Mouse (Mus musculus) naive thymus-derived CD4-positive, alpha-beta T cell, adult 2 months (primary cell): Measurements from ENCODE around the gene Armc10.
A peak's percentile ranks its signal among the peaks of the same experiment; 100 is the strongest.
"Not testable (repeated sequence)": the region's sequence is repeated elsewhere in the genome, so short reads cannot be mapped to it uniquely, and the experiment has no call there.

ENCODE experiments used
- DNase-seq: peaks from one replicate; pipeline ENCODE4 v3.0.0-alpha.2; 2011; ENCODE audit warnings: low read depth

The Armc10 gene

DNA sequence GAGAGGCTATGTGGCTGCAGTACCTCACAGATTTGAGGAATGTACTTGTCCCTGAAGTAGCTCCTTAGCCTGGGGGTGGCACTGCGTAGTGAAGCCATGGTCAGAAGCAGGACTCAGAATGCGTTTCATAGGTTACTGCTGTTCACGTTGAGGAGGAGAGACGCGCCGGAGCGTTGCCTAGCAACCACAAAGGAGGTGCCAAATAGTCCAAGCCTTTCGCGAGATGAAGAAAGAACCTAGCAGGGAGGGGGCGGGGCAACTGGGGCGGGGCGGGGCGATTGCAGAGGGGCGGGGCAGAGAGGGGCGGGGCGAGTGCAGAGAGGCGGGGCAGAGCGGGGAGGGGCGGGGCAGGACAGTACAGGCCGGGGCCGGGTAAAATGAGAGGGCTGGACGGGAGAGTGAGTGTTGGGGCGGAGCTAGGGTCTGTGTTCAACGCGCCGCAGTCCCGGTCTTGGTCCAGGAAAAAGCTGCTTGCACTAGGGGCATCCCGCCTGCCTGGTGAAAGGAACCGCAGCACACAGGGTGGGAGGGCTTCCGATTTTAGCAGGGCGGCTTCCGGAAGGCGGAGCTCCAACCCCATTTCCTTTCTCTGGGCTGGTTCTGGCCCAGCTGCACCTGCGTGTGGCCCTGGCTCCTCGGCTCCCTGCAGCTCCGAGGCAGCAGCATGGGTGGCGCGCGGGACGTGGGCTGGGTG is at the start of gene Armc10, which contains the start of gene Fbxl13:
Armc10 (plus strand) TSS at position 375 of the 694 bp plus-strand sequence.
Fbxl13 (minus strand) TSS at position 196 of the 694 bp plus-strand sequence.
- DNase-seq = peak; percentile 95

DNA sequence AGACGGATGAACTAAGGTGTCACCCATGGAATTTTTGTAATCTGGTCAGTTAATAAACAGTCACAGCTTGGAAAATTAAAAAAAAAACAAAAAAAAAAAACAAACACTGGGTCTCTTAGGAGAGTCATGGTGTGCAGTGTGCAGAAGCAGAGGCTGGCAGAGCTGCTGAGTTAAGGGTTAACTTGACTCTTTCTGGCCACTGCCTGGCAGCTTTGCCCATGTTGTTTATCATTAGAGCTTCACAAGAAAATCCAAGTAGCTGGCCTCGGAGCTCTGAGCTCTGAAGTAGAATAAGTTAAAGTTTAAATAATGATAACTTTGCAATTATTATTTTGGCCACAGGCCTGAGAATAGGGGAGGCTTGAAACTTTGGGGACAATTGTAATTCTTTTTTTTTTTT is 46.1 kb upstream of the Armc10 start:
- not testable (repeated sequence) for DNase-seq

DNA sequence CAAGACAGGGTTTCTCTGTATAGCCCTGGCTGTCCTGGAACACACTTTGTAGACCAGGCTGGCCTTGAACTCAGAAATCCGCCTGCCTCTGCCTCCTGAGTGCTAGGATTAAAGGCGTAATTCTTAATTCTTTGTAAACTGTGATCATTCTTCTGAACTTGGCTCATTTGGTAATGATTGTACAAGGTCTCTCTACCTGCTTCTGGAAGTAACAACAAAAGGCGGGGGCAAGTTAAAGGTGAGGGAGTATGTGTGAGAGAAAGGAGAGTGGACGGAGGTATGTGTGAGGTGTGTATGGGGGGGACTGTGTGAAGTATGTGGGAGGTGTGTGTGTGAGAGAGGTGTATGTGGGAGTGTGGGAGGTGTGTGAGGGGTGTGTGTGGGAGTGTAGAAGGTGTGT is 45.7 kb upstream of the Armc10 start:
- DNase-seq = no peak

DNA sequence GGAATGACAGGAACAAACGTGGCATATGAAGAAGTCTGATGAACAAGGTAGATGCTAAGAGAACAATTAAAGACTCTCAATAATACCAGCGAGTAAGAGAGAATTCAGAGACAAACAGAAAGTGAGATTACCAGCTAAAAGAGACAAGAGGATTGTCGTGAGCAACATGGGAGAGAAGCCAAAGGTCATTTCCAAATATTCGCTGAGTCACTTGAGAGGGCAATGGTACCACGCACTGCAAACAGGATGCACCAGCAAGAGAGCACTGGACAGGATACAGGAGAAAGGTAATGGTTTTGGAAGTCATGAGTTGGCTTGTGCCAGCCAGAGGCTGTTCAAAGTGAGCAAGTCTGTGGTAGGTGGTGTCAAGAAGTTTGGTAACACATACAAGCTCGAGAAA is 39.7 kb upstream of the Armc10 start:
- DNase-seq = no peak

DNA sequence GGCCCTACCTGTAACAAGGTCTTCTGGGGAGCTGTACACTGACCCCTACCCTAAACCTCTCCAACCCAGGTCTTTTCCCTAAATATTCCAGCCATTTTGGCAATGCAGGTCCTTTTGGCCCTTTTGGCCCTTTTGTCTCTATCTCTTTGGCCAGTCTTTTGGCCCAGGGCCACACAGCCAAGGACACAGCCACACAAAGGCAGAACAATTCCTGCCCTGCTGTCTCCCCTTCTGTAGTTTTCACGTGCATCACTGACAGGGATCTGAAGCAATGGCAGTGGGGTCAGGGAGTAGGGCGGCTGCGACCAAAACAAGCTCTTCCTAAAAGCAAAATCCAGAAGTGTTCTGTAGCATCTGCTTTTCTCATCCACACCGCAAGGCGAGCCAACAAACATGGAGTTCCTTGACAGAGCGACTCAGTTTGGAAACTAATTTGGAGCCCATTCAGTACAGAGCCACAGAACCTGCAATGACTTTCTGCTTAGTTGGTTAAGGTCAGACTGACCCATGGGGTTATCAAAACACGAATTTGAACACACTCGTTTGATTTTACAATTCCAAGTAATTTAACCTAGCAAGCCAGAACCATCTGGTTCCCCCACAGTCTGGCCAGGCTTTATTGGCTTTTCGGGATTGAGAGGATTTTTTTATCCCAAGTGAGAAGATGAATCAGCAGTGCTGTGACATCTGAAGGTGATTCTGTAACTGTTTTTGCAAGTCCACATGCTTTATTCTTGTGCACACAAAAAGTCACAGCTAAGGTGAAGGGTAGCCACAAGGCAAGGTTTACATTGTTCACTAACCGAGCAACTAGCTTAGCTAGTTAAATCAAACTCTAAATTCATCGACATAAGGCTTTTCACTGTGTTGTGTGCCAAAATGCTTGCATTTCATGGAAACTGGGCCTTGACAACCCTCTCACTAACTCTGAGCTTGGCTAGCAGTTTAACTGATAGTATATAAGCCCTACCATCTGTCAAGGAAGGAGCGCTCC is 37.0 kb upstream of the Armc10 start:
- no peak for DNase-seq

DNA sequence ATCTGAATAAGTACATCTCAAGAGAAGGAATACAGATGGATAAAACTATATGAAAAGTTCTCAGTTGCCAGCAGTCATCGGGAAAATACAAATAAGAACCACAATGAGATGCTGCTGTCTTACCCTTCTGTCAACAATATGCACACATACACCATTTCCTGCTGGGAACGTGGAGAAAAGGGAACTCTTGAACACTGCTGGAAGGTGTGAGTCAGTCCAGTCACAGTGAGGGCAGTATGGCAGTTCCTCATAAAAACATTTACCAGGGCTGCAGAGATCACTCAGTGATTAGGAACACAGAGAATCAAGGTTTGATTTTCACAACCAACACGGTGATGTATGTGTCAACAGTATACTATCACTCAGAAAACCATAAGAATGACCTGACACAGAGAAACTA is 34.6 kb upstream of the Armc10 start:
- DNase-seq = no peak

DNA sequence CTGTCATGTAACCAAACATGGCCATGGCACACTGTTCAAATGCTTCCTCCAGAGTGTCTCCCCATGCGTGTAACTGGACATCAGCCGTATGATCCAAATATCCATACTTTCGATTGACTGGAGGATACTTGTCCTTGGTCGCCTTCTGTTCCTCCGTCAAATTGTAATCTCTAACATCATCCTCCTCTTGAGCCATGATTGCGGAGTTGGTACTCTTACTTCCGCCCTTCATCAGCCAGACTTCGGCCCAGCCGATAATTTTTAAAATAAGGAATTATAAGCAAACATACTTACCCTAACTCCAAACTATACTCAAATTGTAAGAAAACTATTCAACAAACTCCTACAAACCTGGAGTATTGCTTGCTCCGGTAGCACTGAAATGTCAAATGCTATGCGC is 31.3 kb upstream of the Armc10 start:
- not testable (repeated sequence) for DNase-seq

DNA sequence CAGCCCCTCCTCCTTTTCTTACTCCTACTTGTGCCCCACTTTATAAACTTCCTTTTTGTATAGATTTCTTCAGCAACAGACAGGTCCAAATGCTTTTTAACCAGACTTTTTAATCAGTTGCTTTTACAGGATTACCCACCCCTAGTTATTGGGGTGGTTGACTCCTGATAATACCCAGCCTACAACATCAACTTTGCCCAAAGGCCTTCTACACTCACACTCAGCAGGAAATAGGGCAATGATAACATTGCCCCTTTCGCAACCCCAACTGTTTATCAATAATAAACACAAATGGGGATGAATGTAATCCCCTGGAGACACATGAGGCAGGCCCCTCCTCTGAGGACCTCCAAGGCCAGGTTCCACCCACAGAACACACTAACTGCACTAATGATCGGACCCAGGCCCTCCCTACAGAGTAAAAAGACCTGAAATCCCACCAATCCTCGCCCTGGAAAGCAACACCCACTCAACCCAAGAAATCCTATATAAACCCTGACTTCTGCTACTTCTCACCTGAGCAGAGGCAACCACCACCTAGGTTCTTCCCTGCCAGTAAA is 29.1 kb upstream of the Armc10 start:
- no peak for DNase-seq

DNA sequence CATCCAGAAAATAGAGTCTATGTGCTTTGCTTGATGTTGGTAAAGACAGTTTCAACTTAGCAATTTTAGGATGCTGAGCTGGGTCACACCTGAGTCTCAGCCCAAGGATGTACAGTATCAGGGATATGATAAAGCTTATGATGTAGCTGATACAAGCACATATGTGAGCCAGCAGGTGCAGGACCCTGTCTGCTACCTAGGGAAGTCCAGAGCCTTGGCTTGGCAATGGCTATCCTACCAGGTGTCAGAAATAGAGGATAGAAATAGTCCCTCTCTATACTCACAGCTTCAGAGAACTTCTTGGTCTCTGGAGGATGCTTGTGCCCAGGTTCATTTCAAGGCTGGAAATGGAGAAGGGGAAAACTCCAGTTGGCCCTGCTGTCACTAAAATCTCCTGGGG is 19.7 kb upstream of the Armc10 start:
- no peak for DNase-seq

DNA sequence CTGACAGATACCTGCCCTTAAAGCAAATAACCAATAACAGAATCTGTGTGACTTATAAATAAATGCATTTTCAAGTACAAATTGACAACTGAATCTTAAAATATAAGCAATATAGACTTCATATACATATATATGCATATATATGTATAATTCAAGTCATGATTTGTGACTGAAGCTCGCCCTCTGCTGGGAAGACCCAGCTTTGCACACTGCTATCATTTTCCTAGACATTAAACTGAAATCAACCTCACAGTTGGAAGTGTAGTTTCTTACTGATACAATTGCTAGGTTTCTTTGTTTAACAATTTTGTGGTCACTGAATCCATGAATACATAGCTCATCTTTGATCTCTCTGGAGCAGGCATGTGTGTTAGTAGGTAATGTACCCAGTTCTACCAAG is 4.7 kb upstream of the Armc10 start:
- DNase-seq = peak; percentile 78

DNA sequence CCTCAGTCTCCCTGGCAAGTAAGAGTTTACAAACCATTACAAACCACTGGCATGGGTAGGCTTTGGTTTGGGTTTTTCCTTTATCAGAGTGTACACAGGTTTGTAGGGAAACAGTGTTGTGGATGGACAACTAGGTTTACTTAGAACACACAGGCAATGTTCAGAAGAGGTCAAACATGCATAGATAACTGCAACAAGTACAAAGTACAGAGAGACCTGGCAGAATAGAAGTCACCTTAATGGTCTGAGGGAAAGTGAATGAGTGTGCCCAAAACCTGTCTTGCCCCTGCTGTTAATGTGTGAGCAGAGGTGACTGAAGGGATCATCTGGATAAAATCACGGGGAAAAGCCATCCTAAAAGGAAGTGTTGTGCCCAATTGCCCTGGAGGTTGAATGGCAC is 2.0 kb upstream of the Armc10 start:
- DNase-seq = no peak

DNA sequence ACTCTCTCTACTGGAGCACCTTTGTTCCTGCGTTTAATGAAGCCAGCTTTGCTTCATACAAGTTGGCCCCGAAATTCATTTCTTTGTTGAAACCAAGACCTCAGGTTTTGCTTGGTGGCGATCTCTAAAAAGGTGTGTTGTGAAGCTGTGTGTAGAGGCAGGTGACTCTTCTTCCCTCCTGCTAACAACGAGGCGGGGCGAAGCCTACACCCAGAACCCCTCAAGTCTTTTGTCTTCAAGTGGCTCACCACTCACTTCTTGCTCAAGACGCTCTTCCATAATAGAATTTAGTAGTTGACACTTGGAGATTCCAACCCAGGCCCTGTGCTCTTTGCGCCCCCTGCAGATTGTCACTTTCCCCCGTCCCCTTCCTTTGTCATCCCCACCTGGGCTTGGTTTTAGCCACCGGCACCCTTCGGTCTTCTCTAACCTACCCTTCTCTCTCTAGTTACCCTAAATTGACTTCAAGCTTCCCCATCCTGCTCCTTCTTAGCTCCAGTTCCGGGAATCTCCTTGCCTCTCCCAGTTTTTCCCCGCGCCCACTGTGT is 648 bp upstream of the Armc10 start:
- DNase-seq = no peak

DNA sequence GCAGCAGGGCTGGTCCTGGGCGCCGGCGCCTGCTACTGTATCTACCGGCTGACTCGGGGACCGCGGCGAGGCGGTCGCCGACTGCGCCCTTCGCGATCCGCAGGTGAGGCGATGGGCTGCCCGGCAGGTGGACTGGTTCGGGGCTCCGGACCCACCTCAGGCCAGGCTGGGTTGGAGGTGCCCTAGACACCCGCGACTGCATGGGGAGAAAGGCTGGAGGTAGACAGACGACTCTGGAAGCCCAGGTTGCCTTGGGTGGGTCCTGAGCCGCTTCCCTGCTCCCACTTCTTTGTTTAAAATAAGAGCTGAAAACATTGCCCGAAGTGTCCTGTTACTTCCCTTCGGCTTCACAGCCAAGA is 499 bp downstream of the Armc10 start:
- no peak for DNase-seq

DNA sequence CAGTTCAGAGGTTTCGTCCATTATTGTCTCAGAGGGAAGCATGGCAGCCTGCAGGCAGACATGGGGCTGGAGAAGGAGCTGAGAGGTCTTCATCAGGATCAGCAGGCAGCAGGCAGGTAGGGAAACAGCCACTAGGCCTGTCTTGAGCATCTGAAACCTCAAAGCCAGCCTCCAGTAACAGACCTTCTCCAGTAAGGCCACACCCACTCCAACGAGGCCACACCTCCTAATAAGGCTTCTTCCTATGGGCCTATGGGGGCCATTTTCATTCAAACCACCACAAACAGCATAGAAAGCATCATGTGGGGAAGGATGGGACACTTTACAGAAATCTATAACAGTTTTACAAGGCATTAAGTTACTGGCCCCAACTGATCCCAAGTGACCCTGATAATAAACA is 5.1 kb downstream of the Armc10 start:
- no peak for DNase-seq

DNA sequence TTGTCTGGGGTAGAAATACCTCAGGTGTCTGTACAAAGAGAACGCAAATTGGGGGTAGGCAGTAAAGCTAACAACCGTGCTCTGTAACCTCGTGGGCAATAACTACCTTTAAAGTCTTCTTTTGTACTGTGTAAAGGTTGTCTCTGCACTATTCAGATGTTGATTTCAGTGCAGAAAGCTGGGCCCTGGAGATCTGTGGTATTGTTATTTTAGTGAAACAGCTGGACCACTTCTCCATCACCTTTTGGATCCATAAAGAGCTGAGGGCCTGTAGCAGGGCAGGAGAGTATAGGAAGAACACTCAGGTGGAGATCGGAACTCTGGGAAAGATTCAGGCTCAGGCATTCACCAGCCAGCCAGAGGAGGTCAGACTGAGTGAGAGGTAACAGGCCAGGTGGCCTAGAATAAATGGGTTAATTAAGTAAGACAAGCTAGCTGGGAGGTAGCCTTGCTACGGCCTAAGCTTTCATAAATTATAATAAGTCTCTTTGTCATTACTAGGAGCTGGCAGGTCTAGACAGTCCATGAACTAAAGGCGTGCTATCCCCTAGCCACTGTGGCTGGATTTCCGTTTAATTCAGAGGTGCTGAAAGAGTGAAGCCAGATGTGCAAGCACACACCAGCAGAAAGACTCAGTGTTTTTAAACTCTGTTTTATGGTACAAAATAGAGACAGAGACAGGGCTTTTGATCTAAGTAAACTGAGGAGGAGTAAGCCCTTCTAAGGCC is 6.4 kb downstream of the Armc10 start:
- no peak for DNase-seq

DNA sequence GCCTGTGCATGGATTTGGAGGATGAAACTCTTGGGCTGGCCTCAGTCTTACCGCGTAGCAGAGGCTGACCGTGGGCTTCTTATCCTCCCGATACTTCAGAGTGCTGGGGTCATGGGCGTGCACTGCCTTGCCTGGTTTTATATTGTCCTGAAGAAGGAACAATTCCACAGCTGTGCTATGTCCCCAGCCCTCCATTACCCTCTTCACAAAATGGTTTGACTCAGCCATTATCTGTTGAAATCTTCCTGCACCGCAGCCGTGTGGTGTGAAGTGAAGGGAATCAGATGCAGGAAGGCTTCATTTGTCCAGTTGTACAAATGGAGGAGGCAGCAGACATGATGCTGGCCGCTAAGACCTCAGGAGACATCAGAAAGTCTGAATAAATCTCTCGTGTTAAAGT is 11.3 kb downstream of the Armc10 start:
- no peak for DNase-seq

DNA sequence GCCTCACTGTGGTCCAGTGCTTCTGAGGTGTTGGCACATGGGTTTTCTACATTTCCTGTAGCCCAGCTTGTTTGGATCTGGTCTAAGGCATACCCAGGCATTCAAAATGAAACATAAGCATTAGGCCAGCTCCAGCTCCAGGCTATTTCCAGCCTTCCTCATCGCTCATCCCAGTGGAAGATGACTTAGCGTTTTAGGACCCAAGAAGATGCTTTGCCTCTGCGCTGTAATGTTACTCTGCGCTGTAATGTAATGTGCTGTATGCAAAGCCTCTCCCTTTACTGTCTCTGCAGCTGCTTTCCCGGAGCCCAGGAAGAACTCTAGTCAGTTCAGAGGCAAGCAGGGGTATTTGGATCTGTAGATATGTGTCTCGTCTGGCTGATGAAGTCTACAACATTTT is 12.4 kb downstream of the Armc10 start:
- no peak for DNase-seq

DNA sequence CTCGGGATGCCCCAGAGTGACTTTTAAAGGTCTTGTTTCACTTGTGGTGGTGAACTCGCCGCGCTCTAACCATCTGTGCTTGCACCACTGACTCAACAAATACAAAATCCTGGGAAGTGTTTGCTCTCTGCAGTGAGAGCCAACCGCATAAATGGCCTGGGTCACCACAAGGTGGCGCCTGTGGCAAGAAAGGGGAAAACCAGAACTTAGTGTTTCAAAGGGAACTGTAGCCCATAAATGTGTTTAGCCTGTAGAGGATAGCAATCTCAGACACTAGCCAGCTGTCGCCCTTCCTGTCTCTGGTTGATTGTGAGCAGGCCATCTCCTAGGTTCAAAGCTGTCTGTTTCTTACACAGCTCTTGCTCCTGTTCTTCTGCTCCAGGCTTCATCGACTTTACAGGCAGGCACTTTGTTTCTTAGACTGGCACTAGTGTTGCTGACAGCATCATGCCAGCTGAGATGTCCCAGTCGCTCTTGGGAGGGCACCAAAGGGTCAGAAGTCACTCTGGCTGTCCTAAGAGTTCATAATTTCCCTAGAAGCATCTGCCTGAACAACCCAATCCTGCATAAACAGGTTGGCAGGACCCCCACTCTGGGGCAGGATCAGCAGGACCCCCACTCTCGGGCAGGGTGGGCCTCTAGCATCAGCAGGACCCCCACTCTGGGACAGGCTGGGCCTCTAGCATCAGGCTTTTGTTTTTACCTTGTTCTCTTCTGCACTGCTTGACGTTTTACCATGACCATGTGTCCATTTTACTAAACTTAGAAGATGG is 13.2 kb downstream of the Armc10 start:
- DNase-seq = peak; percentile 76

DNA sequence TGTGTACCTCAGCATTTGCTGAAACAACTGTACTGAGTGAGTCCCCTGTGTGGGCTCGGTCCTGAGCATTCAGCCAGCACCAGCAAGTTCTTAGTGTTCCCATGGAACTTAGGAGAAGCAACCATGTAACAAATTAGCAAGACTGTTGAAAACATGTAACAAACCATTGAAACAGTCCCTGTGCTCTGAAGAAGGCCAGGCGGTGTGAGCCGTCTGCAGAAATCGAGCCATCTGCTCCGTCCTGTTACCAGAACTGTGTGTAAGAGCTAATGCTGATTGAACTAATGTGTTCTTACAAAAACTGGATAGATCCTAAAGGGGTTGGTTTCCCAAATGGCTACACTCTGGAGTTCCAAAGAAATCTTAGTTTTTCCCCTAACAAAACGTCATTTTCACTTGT is 15.2 kb downstream of the Armc10 start:
- DNase-seq = no peak

DNA sequence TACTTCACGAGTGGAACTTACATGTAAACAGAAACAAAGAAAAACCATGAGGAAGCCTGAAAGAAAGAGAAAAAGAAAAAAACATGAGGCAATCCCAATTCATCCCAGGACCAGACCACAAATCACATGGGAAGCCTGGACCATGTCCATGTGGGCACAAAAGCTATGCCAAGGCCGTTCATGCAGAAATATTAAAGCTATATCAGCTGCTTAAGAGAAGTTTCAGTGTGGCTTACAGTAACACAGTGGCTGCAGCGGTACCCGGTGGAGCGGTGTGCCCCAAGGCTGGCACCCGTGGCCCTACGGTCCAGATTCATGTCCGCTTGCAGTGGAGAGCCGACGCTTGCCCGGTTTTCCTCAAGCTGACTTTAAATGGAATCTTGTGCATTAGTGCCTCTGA is 17.5 kb downstream of the Armc10 start:
- DNase-seq = no peak
